In the genomic region with DNA sequence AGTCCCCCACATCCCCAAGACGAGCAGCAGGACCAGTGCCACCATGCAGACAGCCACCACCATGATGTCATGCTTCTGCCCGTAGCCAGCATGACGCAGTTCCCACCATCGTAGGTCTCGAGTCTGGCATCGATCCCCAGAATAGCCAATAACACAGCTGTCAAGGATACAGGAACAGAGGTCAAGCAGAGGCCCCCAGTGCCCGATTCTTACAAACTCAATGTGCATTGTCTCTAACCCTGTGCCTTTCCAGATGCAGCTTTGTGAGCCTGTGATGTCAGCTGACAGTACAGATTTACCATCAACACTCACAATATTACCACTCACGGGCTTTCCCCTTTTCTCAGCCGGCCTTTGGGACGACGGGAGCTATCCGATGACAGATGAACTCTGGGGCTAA, we compare ENCODE assay signal across 15 mouse cellular contexts.
DNase-seq lines count a peak whose midpoint lies in the region; ATAC-seq and TF ChIP-seq lines count a peak whose summit lies in the region.
"Had no signal": no experiment of that assay in that cellular context is flagged by ENCODE, and none has a peak within 500 bp of the region (broad histone marks: within the 10 kb centered on the region; RNA-seq: fewer than 3 reads in every experiment).

No protein-coding gene starts in this region.

- no peaks in the 10 kb centered on the region for H3K4me1 ChIP-seq in forebrain, embryonic 11.5 days (replicated peaks; ENCODE audit: control insufficient read depth, insufficient read depth, low read length)
- 0 out of 2 replicates have a peak, but pooled peaks cover 4% of the 10 kb centered on the region for H3K4me1 ChIP-seq in forebrain, postnatal 0 days (ENCODE audit: insufficient read depth)
- no peaks in the 10 kb centered on the region for H3K4me1 ChIP-seq in hindbrain, embryonic 13.5 days (replicated peaks)
- no peaks in the 10 kb centered on the region for H3K4me1 ChIP-seq in hindbrain, embryonic 11.5 days (replicated peaks; ENCODE audit: control insufficient read depth, insufficient read depth, low read length)
- no peaks in the 10 kb centered on the region for H3K4me1 ChIP-seq in midbrain, embryonic 13.5 days (replicated peaks)
- H3K4me1 ChIP-seq in midbrain, embryonic 10.5 days: no peaks in the 10 kb centered on the region
- H3K4me1 ChIP-seq: embryonic facial prominence, embryonic 10.5 days; embryonic facial prominence, embryonic 12.5 days; forebrain, embryonic 12.5 days had no signal

- H3K4me3 ChIP-seq in forebrain, embryonic 11.5 days (ENCODE audit: low read depth, low read length): no peak overlapping the region
- no peak overlapping the region for H3K4me3 ChIP-seq in forebrain, postnatal 0 days (ENCODE audit: low read depth, low read length)
- no peak overlapping the region for H3K4me3 ChIP-seq in hindbrain, embryonic 13.5 days
- no peak overlapping the region for H3K4me3 ChIP-seq in hindbrain, embryonic 11.5 days (ENCODE audit: low read depth, low read length)
- no peak overlapping the region for H3K4me3 ChIP-seq in midbrain, embryonic 13.5 days (replicated peaks)
- H3K4me3 ChIP-seq in midbrain, embryonic 10.5 days: no peak overlapping the region
- H3K4me3 ChIP-seq: embryonic facial prominence, embryonic 10.5 days; embryonic facial prominence, embryonic 12.5 days; forebrain, embryonic 12.5 days had no signal

- no peak overlapping the region for H3K9ac ChIP-seq in forebrain, embryonic 11.5 days (ENCODE audit: low read length)
- no peak overlapping the region for H3K9ac ChIP-seq in forebrain, postnatal 0 days
- H3K9ac ChIP-seq in hindbrain, embryonic 13.5 days: no peak overlapping the region
- no peak overlapping the region for H3K9ac ChIP-seq in hindbrain, embryonic 11.5 days (ENCODE audit: low read depth, low read length)
- no peak overlapping the region for H3K9ac ChIP-seq in midbrain, embryonic 13.5 days (replicated peaks)
- H3K9ac ChIP-seq: embryonic facial prominence, embryonic 12.5 days; forebrain, embryonic 12.5 days had no signal

- WGBS in forebrain, embryonic 11.5 days: 92% methylated on average over 12 of the region's 12 CpGs
- WGBS in forebrain, postnatal 0 days: 88% methylated on average over 12 of the region's 12 CpGs
- 78% methylated on average over 12 of the region's 12 CpGs for WGBS in hindbrain, embryonic 13.5 days
- WGBS in hindbrain, embryonic 11.5 days: 78% methylated on average over 12 of the region's 12 CpGs
- whole genome bisulfite sequencing in midbrain, embryonic 13.5 days: 90% methylated on average over 12 of the region's 12 CpGs
- WGBS in midbrain, embryonic 10.5 days: 90% methylated on average over 12 of the region's 12 CpGs

- H3K4me2 ChIP-seq in forebrain, embryonic 11.5 days (ENCODE audit: low read depth, low read length, severe bottlenecking): no peak overlapping the region
- no peak overlapping the region for H3K4me2 ChIP-seq in forebrain, postnatal 0 days (ENCODE audit: low read depth)
- no peak overlapping the region for H3K4me2 ChIP-seq in hindbrain, embryonic 13.5 days
- H3K4me2 ChIP-seq in hindbrain, embryonic 11.5 days (replicated peaks; ENCODE audit: low read depth, low read length): no peak overlapping the region
- H3K4me2 ChIP-seq in midbrain, embryonic 13.5 days (replicated peaks): no peak overlapping the region
- H3K4me2 ChIP-seq: embryonic facial prominence, embryonic 12.5 days; forebrain, embryonic 12.5 days had no signal

- no peaks in the 10 kb centered on the region for H3K36me3 ChIP-seq in forebrain, embryonic 11.5 days (ENCODE audit: control insufficient read depth, insufficient read depth, low read length)
- H3K36me3 ChIP-seq in forebrain, postnatal 0 days (ENCODE audit: insufficient read depth): no peaks in the 10 kb centered on the region
- H3K36me3 ChIP-seq in hindbrain, embryonic 13.5 days: no peaks in the 10 kb centered on the region
- H3K36me3 ChIP-seq in hindbrain, embryonic 11.5 days (ENCODE audit: control insufficient read depth, insufficient read depth, low read length): no peaks in the 10 kb centered on the region
- H3K36me3 ChIP-seq in midbrain, embryonic 13.5 days: no peaks in the 10 kb centered on the region; the same call in 1 of the 2 replicates
- H3K36me3 ChIP-seq in midbrain, embryonic 10.5 days: no peaks in the 10 kb centered on the region
- H3K36me3 ChIP-seq: embryonic facial prominence, embryonic 10.5 days; embryonic facial prominence, embryonic 12.5 days; forebrain, embryonic 12.5 days had no signal

- H3K27ac ChIP-seq in forebrain, embryonic 11.5 days (ENCODE audit: low read depth, low read length): no peak overlapping the region
- H3K27ac ChIP-seq in forebrain, postnatal 0 days (ENCODE audit: low read depth, low read length): no peak overlapping the region
- H3K27ac ChIP-seq in hindbrain, embryonic 13.5 days: no peak overlapping the region
- no peak overlapping the region for H3K27ac ChIP-seq in hindbrain, embryonic 11.5 days (ENCODE audit: low read depth, low read length)
- H3K27ac ChIP-seq in midbrain, embryonic 13.5 days: no peak overlapping the region
- H3K27ac ChIP-seq in midbrain, embryonic 10.5 days (replicated peaks): no peak overlapping the region
- H3K27ac ChIP-seq: embryonic facial prominence, embryonic 10.5 days; embryonic facial prominence, embryonic 12.5 days; forebrain, embryonic 12.5 days had no signal

- no peaks in the 10 kb centered on the region for H3K27me3 ChIP-seq in forebrain, embryonic 11.5 days (ENCODE audit: control insufficient read depth, insufficient read depth, low read length)
- no peaks in the 10 kb centered on the region for H3K27me3 ChIP-seq in forebrain, postnatal 0 days (ENCODE audit: insufficient read depth, low read length)
- H3K27me3 ChIP-seq in hindbrain, embryonic 13.5 days: no peaks in the 10 kb centered on the region
- no peaks in the 10 kb centered on the region for H3K27me3 ChIP-seq in hindbrain, embryonic 11.5 days (ENCODE audit: control insufficient read depth, insufficient read depth, low read length)
- H3K27me3 ChIP-seq in midbrain, embryonic 13.5 days: no peaks in the 10 kb centered on the region
- H3K27me3 ChIP-seq in midbrain, embryonic 10.5 days (ENCODE audit: low read depth, poor library complexity, severe bottlenecking): no peaks in the 10 kb centered on the region
- H3K27me3 ChIP-seq: CH12.LX; embryonic facial prominence, embryonic 12.5 days; forebrain, embryonic 12.5 days; Patski had no signal

- TF ChIP-seq CTCF in forebrain, postnatal 0 days (IDR thresholded peaks at IDR 0.05; ENCODE audit: low read depth): no peak

- no peak for DNase-seq in forebrain, embryonic 11.5 days (ENCODE audit: low spot score)
- no peak for DNase-seq in forebrain, postnatal 0 days
- DNase-seq in hindbrain, embryonic 11.5 days (ENCODE audit: low spot score): no peak
- DNase-seq in midbrain, embryonic 10.5 days (ENCODE audit: low spot score): no peak
- DNase-seq in spleen, postnatal 4 days (ENCODE audit: low spot score in 2 of 2): peak; percentile 12 to 47
- no peak for DNase-seq in spleen, adult 18-20 months
- DNase-seq: adrenal gland, adult 8-10 months had no signal

- no peaks in the 10 kb centered on the region for H3K9me3 ChIP-seq in forebrain, embryonic 11.5 days (ENCODE audit: control insufficient read depth, low read length)
- no peaks in the 10 kb centered on the region for H3K9me3 ChIP-seq in forebrain, postnatal 0 days (ENCODE audit: low read length)
- no peaks in the 10 kb centered on the region for H3K9me3 ChIP-seq in hindbrain, embryonic 13.5 days
- H3K9me3 ChIP-seq in hindbrain, embryonic 11.5 days (ENCODE audit: control insufficient read depth, low read length): no peaks in the 10 kb centered on the region
- H3K9me3 ChIP-seq in midbrain, embryonic 13.5 days: no peaks in the 10 kb centered on the region
- H3K9me3 ChIP-seq in midbrain, embryonic 10.5 days (replicated peaks): no peaks in the 10 kb centered on the region
- H3K9me3 ChIP-seq: embryonic facial prominence, embryonic 10.5 days; embryonic facial prominence, embryonic 12.5 days; forebrain, embryonic 12.5 days; G1E had no signal

- ATAC-seq in forebrain, embryonic 11.5 days (replicated peaks; ENCODE audit: low FRiP score): 0 out of 2 replicates have a peak, but pooled peaks have one; percentile 8
- ATAC-seq in forebrain, postnatal 0 days: no peak
- ATAC-seq in hindbrain, embryonic 13.5 days (ENCODE audit: low FRiP score): 0 out of 2 replicates have a peak, but pooled peaks have one; percentile 10
- ATAC-seq in hindbrain, embryonic 11.5 days (ENCODE audit: low FRiP score): no peak
- peak; percentile 30; the same call in 1 of the 2 replicates for ATAC-seq in midbrain, embryonic 13.5 days

Comparison
In these comparisons a context has a peak if more than half of its experiments do, and no peak if none do; other contexts are left out.
1. ATAC-seq: peak in forebrain, embryonic 11.5 days (single experiment), hindbrain, embryonic 13.5 days (single experiment) and midbrain, embryonic 13.5 days (single experiment); none in forebrain, postnatal 0 days (single experiment) and hindbrain, embryonic 11.5 days (single experiment).
2. DNase-seq: peak in spleen, postnatal 4 days (2 of 2); none in forebrain, embryonic 11.5 days (single experiment), forebrain, postnatal 0 days (single experiment), hindbrain, embryonic 11.5 days (single experiment), midbrain, embryonic 10.5 days (single experiment) and spleen, adult 18-20 months (0 of 2).